Mouse (Mus musculus) thymus, postnatal 10 days (tissue): Measurements from ENCODE around the gene Hist1h2af.
A peak's percentile ranks its signal among the peaks of the same experiment; 100 is the strongest.

Experiments
- DNase-seq, 2 experiments: peaks; one replicate each; pipeline ENCODE4 v3.0.0; 2021; ENCODE audit warnings: low spot score in 2 of 2

Hist1h2af gene

DNA sequence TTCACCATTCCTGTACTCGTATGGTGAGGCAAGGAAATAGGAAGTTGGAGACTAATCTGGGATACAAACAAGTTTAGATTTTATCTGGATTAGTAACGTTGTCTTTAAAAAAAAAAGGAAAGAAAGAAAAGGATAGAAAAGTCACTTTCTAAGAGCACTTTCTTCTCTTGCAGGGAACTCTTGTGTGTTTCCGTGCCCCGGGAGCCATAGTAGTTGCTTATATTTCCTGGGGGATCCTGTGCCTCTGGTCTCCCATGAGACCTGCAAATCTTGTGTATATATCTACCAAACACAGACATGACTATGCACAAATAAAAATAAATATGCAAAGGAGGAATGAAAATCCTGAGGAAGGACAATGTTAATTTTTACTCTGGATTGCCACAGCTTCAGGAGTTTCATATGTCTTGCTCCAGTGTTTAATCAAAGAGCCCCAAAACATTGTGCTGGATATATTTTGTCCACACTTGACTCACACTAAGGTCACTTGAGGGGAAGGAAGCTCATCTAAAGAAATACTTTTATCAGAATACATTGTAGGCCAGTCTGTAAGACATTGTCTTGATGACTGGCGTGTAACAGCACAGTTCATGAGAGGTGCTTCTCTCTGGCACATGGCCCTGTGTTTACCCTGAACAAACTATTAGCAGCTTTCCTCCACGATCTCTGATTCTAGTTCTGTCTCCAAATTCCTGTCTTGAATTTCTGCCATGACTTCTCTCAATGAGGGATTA, 43.4 kb downstream of the Hist1h2af start:
- DNase-seq: no peak

DNA sequence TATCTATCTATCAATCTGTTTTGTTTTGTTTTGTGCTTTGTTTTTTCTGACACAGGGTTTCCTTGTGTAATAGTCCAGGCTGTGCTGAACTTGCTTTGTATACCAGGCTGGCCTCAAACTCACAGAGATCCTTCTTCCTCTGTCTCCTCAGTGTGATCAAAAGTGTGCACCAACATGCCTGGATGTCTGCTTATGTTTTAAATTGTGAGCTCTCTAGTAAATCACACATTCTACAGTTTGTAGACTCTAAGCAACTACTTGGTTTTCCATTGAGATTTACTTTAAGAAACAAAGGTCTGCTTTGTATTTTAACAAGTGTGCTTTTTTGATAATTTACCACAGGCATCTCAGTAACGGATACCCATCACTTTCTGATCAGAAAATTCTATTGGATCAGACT, 44.1 kb downstream of the Hist1h2af start:
- no peak for DNase-seq

DNA sequence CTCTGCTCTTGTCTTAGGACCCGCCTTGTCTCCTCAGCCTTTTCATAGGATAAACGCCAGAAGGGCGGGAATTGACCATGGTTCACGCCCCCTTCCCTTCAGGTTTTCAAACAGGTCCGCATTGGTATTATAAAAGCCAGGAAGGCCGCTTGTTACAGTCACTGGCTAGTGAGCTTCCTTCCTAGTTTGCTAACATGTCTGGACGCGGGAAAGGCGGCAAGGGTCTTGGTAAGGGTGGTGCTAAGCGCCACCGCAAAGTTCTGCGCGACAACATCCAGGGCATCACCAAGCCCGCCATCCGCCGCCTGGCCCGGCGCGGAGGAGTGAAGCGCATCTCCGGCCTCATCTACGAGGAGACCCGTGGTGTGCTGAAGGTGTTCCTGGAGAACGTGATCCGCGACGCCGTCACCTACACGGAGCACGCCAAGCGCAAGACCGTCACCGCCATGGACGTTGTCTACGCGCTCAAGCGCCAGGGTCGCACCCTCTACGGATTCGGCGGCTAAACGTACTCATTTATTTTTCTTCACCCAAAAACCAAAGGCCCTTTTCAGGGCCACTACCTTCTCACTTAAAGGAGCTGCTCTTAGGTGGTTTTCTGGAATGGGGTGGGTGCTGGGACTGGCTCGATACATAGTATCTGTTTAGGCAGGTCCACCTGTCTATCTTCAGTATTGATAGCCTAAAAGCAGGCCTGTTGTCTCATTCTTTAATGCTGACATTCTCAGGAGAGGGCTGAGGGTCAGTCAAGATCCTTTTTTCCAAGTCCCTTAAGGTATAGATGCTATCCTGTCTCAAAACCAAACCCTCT, 47.9 kb downstream of the Hist1h2af start, which contains the start of gene Hist1h4d:
TSS of gene Hist1h4d (plus strand) at position 191 of the 811 bp plus-strand sequence.
- peak; percentile 96 to 97 for DNase-seq

DNA sequence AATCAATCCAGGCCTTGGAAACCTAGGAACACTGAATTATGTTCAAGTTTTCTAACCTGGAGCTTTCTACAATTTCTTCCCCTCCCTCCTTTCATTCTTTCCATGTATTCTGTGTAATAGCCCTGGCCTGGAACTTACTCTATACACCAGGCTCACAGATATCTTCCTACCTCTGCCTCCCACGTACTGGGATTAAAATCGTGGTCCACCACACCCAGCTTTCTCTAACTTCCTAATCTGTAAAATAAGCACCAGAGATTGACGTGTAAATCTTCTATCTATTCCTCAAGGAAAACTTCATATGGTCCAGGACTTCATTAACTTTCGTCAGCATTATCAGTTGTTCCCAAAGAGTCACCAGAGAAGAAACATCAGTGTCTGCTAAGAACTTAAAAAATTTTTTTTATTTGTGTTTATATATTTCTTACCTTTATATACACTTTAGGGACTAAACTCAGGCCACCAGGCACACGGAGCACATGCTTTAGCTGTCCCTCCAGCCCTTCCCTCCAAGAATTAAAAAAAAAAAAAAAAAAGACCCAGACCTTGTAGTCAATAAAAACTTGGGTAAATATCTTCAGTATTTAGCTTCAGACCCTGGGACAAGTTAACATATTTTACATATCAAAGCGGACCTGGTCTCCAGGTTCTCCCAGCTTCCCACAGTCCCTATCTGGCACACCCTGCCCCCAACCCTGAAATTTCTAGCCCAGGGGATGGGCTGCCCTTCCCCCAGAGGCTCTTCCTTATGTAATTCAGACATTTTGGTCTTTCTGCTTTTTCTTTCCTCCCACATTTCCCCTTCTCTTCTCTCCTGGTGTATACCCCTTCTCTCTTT, 48.7 kb downstream of the Hist1h2af start:
- no peak for DNase-seq

DNA sequence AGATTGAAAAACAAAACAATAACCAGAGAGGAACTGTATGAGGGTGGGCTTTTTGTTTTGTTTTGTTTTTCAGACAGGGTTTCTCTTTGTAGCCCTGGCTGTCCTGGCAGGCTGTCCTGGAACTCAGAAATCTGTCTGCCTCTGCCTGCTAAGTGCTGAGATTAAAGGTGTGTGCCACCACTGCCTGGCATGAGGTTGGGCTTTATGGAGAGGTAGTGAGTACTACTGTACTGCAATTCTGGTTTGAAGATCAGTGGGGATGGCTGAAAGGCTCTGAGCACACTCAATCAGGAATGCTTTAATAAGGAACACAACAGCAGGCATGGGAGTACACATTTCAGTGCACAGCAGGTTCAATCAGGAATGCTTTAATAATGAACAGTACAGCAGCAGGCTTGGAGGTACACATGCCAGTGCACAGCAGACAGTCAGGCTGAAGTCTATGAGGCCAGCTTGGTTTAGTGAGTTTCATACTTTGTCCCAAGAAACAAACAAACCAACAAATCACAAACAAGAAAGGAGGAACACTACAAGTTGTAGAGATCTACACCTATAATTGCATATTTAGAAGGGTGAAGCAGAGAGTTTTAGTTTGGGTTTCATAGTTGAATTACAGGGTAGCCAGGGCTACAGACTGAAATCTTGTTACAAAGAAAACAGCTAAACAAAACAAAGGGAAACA, 49.8 kb downstream of the Hist1h2af start:
- DNase-seq: no peak
